Mouse (Mus musculus): Measurements from ENCODE around the gene Tmem107. TPM values are rescaled to one million over a fixed set of nuclear protein-coding genes. Genes with fewer than 3 reads are reported as not detected.

Tmem107 gene
- polyA plus RNA-seq, 1 experiment from 2014 or later, result 48.2 TPM

DNA sequence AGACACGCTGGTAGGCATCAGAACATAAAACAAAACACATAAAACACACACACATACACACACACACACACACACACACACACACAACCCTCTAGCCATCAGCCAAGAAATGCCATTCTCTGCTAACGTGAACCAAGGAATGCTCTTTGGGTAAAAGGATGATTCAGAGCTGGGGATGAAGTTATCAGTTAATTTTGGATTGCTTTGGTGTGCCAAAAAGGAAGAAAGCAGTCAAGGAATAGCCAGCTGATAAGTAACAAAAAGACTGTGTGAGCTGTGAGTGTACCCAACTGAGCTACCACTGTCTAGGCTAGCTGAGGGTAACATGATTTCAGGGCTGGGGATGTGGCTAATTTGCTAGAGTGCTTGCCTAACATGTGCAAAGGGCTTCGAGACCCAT is 43.4 kb downstream of the Tmem107 start:
- Histone ChIP-seq H3K9me3 (no peaks in the 10 kb centered on the region), H3K4me1 (peaks cover 18% of the 10 kb centered on the region), H3K36me3 (peaks cover 7% of the 10 kb centered on the region), H3K4me2 (no peak overlapping the region), H3K27ac (no peak overlapping the region), H3K4me3 (no peak overlapping the region), H3K9ac (no peak overlapping the region), H3K27me3 (peaks cover 16% of the 10 kb centered on the region)
- 67% methylated on average over 3 of the region's 3 CpGs for WGBS
- ATAC-seq (ENCODE audit: insufficient number of reproducible peaks, insufficient read depth, low FRiP score, low TSS enrichment, low read depth), result no peak

- Histone ChIP-seq H3K4me2 (no peak overlapping the region), H3K4me3 (no peak overlapping the region), H3K36me3 (peaks cover under 1% of the 10 kb centered on the region), H3K4me1 (peaks cover 20% of the 10 kb centered on the region), H3K9ac (no peak overlapping the region), H3K27ac (no peak overlapping the region), H3K27me3 (peaks cover 16% of the 10 kb centered on the region), H3K9me3 (no peaks in the 10 kb centered on the region)
- no peak for ATAC-seq (ENCODE audit: insufficient number of reproducible peaks, insufficient read depth, low FRiP score, low TSS enrichment, low read depth)
- 84% methylated on average over 3 of the region's 3 CpGs for whole genome bisulfite sequencing
Measured at GRCm38 (mm10) chr11:69114621-69115020, 44.0 kb downstream of the Tmem107 start.

GRCm38 (mm10) chr11:69116843-69117242 is 46.2 kb downstream of the Tmem107 start:
- Histone ChIP-seq H3K36me3 (no peaks in the 10 kb centered on the region), H3K9ac (no peak overlapping the region), H3K9me3 (no peaks in the 10 kb centered on the region), H3K4me3 (peak overlapping the region; percentile 84; the same call in 1 of the 2 replicates), H3K4me2 (peak overlapping the region; percentile 97), H3K27me3 (peaks cover 32% of the 10 kb centered on the region), H3K4me1 (peaks cover 32% of the 10 kb centered on the region), H3K27ac (no peak overlapping the region)
- 54% methylated on average over 5 of the region's 5 CpGs for WGBS
- ATAC-seq (ENCODE audit: insufficient number of reproducible peaks, insufficient read depth, low FRiP score, low TSS enrichment, low read depth), result no peak

DNA sequence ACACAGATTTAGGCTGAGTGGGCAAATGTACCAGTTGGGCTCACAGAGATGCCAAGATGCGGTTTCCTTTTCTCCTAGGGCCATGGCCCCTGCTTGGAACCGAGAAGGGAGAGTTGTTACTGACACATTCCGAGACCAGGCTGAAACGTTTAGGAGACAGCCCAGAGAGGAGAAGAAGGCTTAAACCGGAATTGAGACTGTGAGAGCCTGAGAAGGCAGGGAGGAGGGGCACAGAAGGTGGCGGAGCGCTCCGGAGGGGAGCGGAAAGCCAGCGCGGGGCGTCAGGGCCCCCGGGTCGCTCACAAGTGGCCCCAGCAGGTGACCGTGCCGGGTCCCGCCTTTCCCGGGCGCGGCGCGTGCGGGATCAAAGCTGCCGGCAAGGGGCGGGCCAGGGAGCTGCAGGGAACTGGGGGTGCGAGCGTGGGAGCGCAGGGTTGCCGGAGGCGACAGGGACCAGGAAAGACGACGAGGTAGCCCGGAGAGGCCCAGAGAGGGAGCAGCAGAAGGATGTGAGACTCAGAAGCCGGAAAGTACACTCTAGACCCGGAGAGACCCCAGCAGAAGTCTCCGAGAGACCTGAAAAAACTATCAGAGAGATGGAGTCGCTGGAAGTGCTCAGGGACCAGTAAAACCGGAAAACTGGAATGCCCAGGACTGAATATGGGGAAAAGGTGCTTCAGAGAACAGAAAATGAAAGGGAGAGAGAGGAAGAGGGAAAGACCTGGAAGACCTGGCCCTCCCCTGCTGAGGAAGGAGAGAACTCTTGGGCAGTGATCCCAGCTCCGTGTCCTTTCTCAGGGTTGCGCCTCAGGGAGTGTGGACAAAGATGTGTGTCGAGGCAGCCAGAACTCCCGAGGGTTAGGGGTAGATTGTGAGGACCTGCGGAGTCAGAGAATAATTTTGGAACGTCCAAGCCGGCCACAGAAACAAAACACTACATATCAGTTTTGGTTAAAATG is 47.4 kb downstream of the Tmem107 start:
- Histone ChIP-seq H3K9ac (peak overlapping the region; percentile 82), H3K27me3 (peaks cover 28% of the 10 kb centered on the region), H3K4me3 (peak overlapping the region; percentile 84), H3K27ac (peak overlapping the region; percentile 79), H3K4me1 (peaks cover 33% of the 10 kb centered on the region), H3K9me3 (no peaks in the 10 kb centered on the region), H3K36me3 (no peaks in the 10 kb centered on the region), H3K4me2 (peak overlapping the region; percentile 97)
- under 1% methylated on average over 45 of the region's 45 CpGs for WGBS
- no peak for ATAC-seq (ENCODE audit: insufficient number of reproducible peaks, insufficient read depth, low FRiP score, low TSS enrichment, low read depth)

- H3K27me3 ChIP-seq, result peaks cover 22% of the 10 kb centered on the region; the same call in 1 of the 2 replicates
- H3K4me1 ChIP-seq, result peaks cover 35% of the 10 kb centered on the region
- under 1% methylated on average over 15 of the region's 15 CpGs for WGBS
- H3K9me3 ChIP-seq, result no peaks in the 10 kb centered on the region
- H3K36me3 ChIP-seq, result no peaks in the 10 kb centered on the region
- H3K4me2 ChIP-seq, result peak overlapping the region; percentile 97
- H3K9ac ChIP-seq, result peak overlapping the region; percentile 49; the same call in 1 of the 2 replicates
- H3K4me3 ChIP-seq, result peak overlapping the region; percentile 84
- peak overlapping the region; percentile 22; the same call in 1 of the 2 replicates for H3K27ac ChIP-seq
- ATAC-seq (ENCODE audit: insufficient number of reproducible peaks, insufficient read depth, low FRiP score, low TSS enrichment, low read depth), result peak; percentile 22; the same call in 1 of the 2 replicates
Measured at GRCm38 (mm10) chr11:69118765-69119164, 48.2 kb downstream of the Tmem107 start.

DNA sequence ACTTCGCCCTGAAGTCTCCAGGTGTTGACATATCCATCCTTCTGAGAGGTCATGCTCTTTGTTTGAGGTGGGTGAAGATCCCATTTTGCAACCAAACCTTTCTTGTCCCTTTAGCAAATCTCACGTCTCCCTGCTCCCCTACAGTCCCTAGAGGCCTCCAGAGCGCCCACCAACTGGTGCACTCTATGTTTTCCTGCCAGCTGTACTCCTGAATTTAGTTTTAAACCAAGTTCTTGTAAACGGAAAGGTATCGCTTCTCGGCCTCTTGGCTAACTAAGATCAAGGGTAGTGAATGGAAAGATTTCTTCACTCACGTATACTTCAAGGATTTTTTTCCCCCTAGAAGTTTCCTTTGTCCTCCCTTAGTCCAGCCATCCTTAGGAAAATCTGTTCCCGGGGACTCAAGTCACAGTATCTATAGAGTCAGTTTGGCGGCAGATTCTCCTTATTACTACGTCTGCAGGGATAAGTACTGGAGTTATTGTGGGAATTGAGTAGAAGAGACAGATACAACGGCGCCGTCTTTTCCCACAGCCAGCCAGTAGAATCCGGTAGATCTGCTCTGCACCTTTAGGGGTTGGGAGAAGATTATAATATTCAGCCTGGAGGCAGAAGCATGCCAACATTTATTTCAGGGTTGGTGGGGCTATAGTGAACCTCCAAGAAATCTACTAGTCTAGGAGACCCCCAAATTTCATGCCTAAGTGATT is 49.0 kb downstream of the Tmem107 start:
- no peak overlapping the region for H3K27ac ChIP-seq
- WGBS, result 33% methylated on average over 14 of the region's 14 CpGs
- H3K36me3 ChIP-seq, result no peaks in the 10 kb centered on the region
- H3K27me3 ChIP-seq, result peaks cover 22% of the 10 kb centered on the region; the same call in 1 of the 2 replicates
- H3K4me2 ChIP-seq, result peak overlapping the region; percentile 97
- peaks cover 35% of the 10 kb centered on the region for H3K4me1 ChIP-seq
- peak overlapping the region; percentile 85 for H3K4me3 ChIP-seq
- no peaks in the 10 kb centered on the region for H3K9me3 ChIP-seq
- H3K9ac ChIP-seq, result no peak overlapping the region
- ATAC-seq (ENCODE audit: insufficient number of reproducible peaks, insufficient read depth, low FRiP score, low TSS enrichment, low read depth), result no peak

DNA sequence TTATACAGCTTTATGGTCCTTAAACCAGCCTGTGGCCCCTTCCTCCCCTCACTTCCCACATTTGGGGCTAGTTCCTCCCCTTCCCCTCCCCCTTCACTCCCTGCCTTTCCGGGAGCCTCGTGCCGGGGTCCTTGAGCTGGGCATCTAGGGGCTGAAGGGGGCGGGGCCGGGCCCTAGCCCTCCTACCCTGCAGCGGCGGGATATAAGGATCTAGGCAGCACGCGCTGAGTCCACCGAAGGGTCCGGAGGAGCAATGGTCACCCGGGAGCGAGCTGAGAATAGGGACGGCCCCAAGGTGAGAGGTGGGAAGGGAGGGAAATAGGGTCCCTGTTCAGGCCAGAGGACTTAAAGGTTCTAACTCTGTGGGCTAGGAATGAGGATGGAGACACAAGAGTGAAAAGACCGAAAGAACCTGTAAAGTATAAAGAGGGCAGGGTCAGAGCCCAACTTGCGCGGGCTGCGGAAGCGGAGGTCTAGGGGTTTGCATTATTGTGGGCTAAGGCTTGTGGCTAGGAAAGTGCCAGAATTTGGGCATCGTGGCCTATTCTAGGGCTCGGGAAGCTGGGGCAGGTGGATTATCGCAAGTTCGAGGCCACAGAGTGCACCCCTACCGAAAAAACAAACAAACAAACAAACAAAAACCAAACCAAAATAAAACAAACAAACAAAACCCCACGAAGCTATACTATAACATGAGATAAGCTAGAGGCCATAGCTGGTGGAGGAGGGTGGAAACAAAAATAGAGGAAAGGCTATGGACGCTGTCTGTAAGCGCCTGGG is 49.8 kb downstream of the Tmem107 start, which contains the start of gene Hes7:
Gene Hes7, plus strand, starts transcription at position 184 of the 780 bp plus-strand sequence.
- Histone ChIP-seq H3K9ac (peak within 1 kb of the TSS; percentile 84), H3K36me3 (no peaks in the 10 kb centered on the region), H3K9me3 (no peaks in the 10 kb centered on the region), H3K27ac (no peak within 1 kb of the TSS), H3K4me2 (peak within 1 kb of the TSS; percentile 97), H3K27me3 (peaks cover 20% of the 10 kb centered on the region; the same call in 1 of the 2 replicates), H3K4me3 (peak within 1 kb of the TSS; percentile 85), H3K4me1 (peaks cover 35% of the 10 kb centered on the region)
- WGBS, result 3% methylated on average over 27 of the region's 27 CpGs
- ATAC-seq (ENCODE audit: insufficient number of reproducible peaks, insufficient read depth, low FRiP score, low TSS enrichment, low read depth), result no peak

DNA sequence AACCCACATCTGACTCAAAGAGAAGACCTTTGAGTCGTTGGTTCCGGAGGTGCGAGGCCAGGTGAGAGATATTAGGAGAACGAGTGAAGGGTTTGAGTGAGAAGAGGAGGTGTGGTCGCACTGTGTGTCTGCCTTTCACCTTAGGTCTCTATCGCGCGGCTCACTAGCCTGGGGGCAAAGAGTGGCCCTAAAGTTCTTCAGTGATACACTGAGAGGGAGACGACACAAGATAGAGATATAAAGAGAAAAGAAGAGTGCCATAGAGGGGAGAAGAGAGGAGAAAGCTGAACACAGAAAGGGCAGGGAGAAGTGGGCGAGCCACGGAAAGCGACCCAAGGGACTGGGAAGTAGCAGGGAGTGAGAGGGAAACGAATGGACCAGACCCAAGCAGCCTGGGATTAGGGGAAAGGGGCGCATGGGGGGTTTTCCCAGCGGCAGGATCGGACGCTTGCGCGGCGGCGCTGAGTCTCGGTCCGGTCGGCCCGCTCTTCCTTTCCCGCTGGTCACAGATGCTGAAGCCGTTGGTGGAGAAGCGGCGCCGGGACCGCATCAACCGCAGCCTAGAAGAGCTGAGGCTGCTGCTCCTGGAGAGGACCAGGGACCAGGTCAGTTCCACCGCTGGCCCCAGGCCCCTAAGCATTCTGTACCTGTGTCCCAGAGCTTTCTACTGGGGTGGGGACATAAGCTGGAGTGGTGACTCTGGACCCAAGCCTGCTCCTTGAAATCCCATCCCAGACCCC is 50.6 kb downstream of the Tmem107 start:
- no peak for ATAC-seq (ENCODE audit: insufficient number of reproducible peaks, insufficient read depth, low FRiP score, low TSS enrichment, low read depth)
- H3K4me3 ChIP-seq, result peak overlapping the region; percentile 85
- no peaks in the 10 kb centered on the region for H3K9me3 ChIP-seq
- H3K27ac ChIP-seq, result no peak overlapping the region
- no peaks in the 10 kb centered on the region for H3K36me3 ChIP-seq
- H3K4me1 ChIP-seq, result peaks cover 41% of the 10 kb centered on the region
- under 1% methylated on average over 33 of the region's 33 CpGs for WGBS
- H3K9ac ChIP-seq, result peak overlapping the region; percentile 84
- peaks cover 16% of the 10 kb centered on the region; the same call in 1 of the 2 replicates for H3K27me3 ChIP-seq
- peak overlapping the region; percentile 97 for H3K4me2 ChIP-seq

GRCm38 (mm10) chr11:69121741-69122335 is 51.2 kb downstream of the Tmem107 start:
- Histone ChIP-seq H3K9me3 (no peaks in the 10 kb centered on the region), H3K9ac (peak overlapping the region; percentile 84), H3K36me3 (no peaks in the 10 kb centered on the region), H3K4me1 (peaks cover 47% of the 10 kb centered on the region), H3K4me2 (peak overlapping the region; percentile 97), H3K27me3 (peaks cover 16% of the 10 kb centered on the region; the same call in 1 of the 2 replicates), H3K4me3 (peak overlapping the region; percentile 85), H3K27ac (peak overlapping the region; percentile 88)
- WGBS, result under 1% methylated on average over 32 of the region's 32 CpGs
- ATAC-seq (ENCODE audit: insufficient number of reproducible peaks, insufficient read depth, low FRiP score, low TSS enrichment, low read depth), result no peak

- WGBS, result under 1% methylated on average over 66 of the region's 66 CpGs
- H3K4me1 ChIP-seq, result peaks cover 42% of the 10 kb centered on the region
- no peaks in the 10 kb centered on the region for H3K9me3 ChIP-seq
Measured at GRCm38 (mm10) chr11:69122336-69122951, 51.8 kb downstream of the Tmem107 start, which contains the start of gene 9130213A22Rik. 9130213A22Rik (minus strand) TSS chr11:69122589.

More at GRCm38 (mm10) chr11:69122336-69122951, 51.8 kb downstream of the Tmem107 start, which contains the start of gene 9130213A22Rik:
- H3K9ac ChIP-seq, result peak within 1 kb of the TSS; percentile 84
- ATAC-seq (ENCODE audit: insufficient number of reproducible peaks, insufficient read depth, low FRiP score, low TSS enrichment, low read depth), result peak; percentile 73
- H3K27me3 ChIP-seq, result peaks cover 19% of the 10 kb centered on the region
- H3K27ac ChIP-seq, result peak within 1 kb of the TSS; percentile 88
- no peaks in the 10 kb centered on the region for H3K36me3 ChIP-seq
- peak within 1 kb of the TSS; percentile 97 for H3K4me2 ChIP-seq
- peak within 1 kb of the TSS; percentile 85 for H3K4me3 ChIP-seq

Data from embryonic facial prominence, embryonic 13.5 days (tissue).